Mouse (Mus musculus) liver, adult 2 months (tissue): ENCODE measurements around the gene Lgr6. TPM values are rescaled to one million over a fixed set of nuclear protein-coding genes. Genes with fewer than 3 reads are reported as not detected.
A peak's percentile ranks its signal among the peaks of the same experiment; 100 is the strongest.

ENCODE experiments used
- DNase-seq: peaks from one replicate; pipeline ENCODE4 v3.0.0-alpha.2; 2011; ENCODE audit warnings: low read depth, low spot score; ENCODE audit errors: extremely low read depth
- H3K27ac ChIP-seq: fragments of 200-500 bp; replicated peaks from 2 replicates; pipeline ENCODE4 v1.5.1; 2012; ENCODE audit warnings: low read depth, mild to moderate bottlenecking, control low read depth, inconsistent platforms, low read length; ENCODE audit not compliant: insufficient read depth
- H3K27me3 ChIP-seq: fragments of 200-500 bp; 2 replicates; pipeline ENCODE4 v1.6.1; 2012; ENCODE audit warnings: mild to moderate bottlenecking, moderate library complexity, low read length, inconsistent platforms; ENCODE audit not compliant: control insufficient read depth, insufficient read depth
- H3K36me3 ChIP-seq: fragments of 200-500 bp; 2 replicates; pipeline ENCODE4 v1.6.1; 2012; ENCODE audit warnings: low read length, inconsistent platforms; ENCODE audit not compliant: control insufficient read depth, insufficient read depth
- H3K4me1 ChIP-seq: fragments of 200-500 bp; 2 replicates; pipeline ENCODE4 v1.6.1; 2011; ENCODE audit warnings: low read length; ENCODE audit not compliant: control insufficient read depth, insufficient read depth
- H3K4me3 ChIP-seq: fragments of 200-500 bp; 2 replicates; pipeline ENCODE4 v1.5.1; 2011; ENCODE audit warnings: low read depth, mild to moderate bottlenecking, control low read depth, low read length, moderate library complexity; ENCODE audit not compliant: insufficient read depth
- H3K79me2 ChIP-seq: fragments of 200-500 bp; 2 replicates; pipeline ENCODE4 v1.6.1; 2012; ENCODE audit warnings: inconsistent platforms, mild to moderate bottlenecking, low read length, moderate library complexity; ENCODE audit not compliant: control insufficient read depth, insufficient read depth
- H3K9ac ChIP-seq: fragments of 200-500 bp; 2 replicates; pipeline ENCODE4 v1.6.1; 2012; ENCODE audit warnings: low read depth, mild to moderate bottlenecking, control low read depth, inconsistent platforms, low read length
- CTCF ChIP-seq: fragments of 200-500 bp; IDR thresholded peaks from 2 replicates; pipeline ENCODE4 v1.5.1; 2011; ENCODE audit warnings: low read depth, low read length, control low read depth
- POLR2A ChIP-seq: fragments of 200-500 bp; IDR thresholded peaks from 2 replicates; pipeline ENCODE4 v1.6.1; 2011; ENCODE audit warnings: low read length, control low read depth; ENCODE audit not compliant: insufficient read depth; ENCODE audit errors: extremely low read depth
- WGBS: fragments of 180-500 bp; shearing (Covaris S2); methylation state at CpG from one replicate; pipeline ENCODE4 v1.1.7; 2018; 5-methylcytosine and 5-hydroxymethylcytosine counted together
- polyA plus RNA-seq: library from polyadenylated mRNA; depleted of rRNA; stranded (reverse); fragments of >200 nt; gene quantifications from 2 replicates; pipeline ENCODE4 v1.2.3, GENCODE M21; 2012
- total RNA-seq: library from RNA; depleted of rRNA; stranded (reverse); fragments of >200 nt; gene quantifications from 2 replicates; pipeline ENCODE4 v1.2.3, GENCODE M21; 2014

Lgr6 gene
- total and polyA plus RNA-seq, 2 experiments = under 0.01 TPM; not detected in 1

- TF ChIP-seq CTCF (no peak), POLR2A (no peak)
Measured at GRCm38 (mm10) chr1:134987962-134988341, 117.1 kb downstream of the Lgr6 start.

DNA sequence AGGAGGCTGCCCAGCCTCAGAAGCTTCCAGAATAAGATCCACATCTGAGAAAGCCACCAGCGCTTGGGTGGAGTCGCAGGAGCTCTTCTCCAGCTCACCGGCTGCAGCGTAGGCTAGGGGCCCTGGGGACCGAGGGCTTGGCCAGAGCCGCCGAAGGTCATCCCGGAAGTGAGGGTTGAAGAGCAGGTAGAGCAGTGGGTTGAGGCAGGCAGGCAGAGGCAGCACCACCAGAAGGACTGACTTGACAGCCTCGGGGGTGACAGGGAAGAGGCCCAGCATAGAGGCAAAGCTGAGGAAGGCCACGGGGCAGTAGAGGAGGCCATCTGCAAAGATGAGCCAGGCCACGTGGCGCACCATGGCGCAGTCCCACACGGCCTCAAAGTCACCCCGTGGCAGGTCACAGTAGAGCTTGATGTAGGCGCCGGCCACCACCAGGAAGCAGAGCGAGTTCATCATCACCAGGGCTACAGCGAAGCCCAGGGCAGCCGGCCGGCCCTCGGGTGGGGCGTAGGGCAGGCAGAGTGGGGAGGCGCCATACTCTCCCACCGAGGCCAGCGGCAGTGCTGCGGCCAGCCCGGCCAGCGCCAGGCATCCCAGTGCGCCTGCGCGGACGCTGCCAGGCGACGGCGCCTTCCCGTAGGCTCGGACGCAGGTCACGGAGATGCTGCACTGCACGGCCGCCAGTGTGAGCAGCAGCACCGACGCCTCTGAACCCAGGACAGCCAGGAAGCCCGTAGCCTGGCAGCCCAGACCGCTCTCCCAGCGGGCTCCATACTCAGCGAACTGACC is 117.7 kb downstream of the Lgr6 start:
- 30% methylated on average over 48 of the region's 48 CpGs for WGBS
- Histone ChIP-seq H3K79me2 (no peaks in the 10 kb centered on the region), H3K9ac (0 out of 2 replicates have a peak overlapping the region, but pooled peaks have one; percentile 0), H3K36me3 (no peaks in the 10 kb centered on the region), H3K27ac (no peak overlapping the region), H3K4me1 (no peaks in the 10 kb centered on the region), H3K27me3 (peaks cover 9% of the 10 kb centered on the region), H3K4me3 (peak overlapping the region; percentile 30; the same call in 1 of the 2 replicates)
- DNase-seq = no peak
- TF ChIP-seq POLR2A = no peak
- TF ChIP-seq CTCF = no peak

More at GRCm38 (mm10) chr1:134987962-134988341, 117.1 kb downstream of the Lgr6 start:
- no peaks in the 10 kb centered on the region for H3K4me1 ChIP-seq
- H3K9ac ChIP-seq = 0 out of 2 replicates have a peak overlapping the region, but pooled peaks have one; percentile 0
- DNase-seq = no peak
- H3K4me3 ChIP-seq = peak overlapping the region; percentile 27; the same call in 1 of the 2 replicates
- no peaks in the 10 kb centered on the region for H3K79me2 ChIP-seq
- peaks cover 9% of the 10 kb centered on the region for H3K27me3 ChIP-seq
- no peak overlapping the region for H3K27ac ChIP-seq
- WGBS = 17% methylated on average over 14 of the region's 14 CpGs
- no peaks in the 10 kb centered on the region for H3K36me3 ChIP-seq

GRCm38 (mm10) chr1:134972920-134973319 is 132.2 kb downstream of the Lgr6 start:
- H3K27me3 ChIP-seq = no peaks in the 10 kb centered on the region
- H3K4me1 ChIP-seq = no peaks in the 10 kb centered on the region
- WGBS = 93% methylated on average over 1 of the region's 1 CpGs
- no peak for DNase-seq
- no peak overlapping the region for H3K27ac ChIP-seq
- TF ChIP-seq CTCF (no peak), POLR2A (no peak)
- no peak overlapping the region for H3K4me3 ChIP-seq
- H3K79me2 ChIP-seq = no peaks in the 10 kb centered on the region
- H3K36me3 ChIP-seq = no peaks in the 10 kb centered on the region
- H3K9ac ChIP-seq = no peak overlapping the region

DNA sequence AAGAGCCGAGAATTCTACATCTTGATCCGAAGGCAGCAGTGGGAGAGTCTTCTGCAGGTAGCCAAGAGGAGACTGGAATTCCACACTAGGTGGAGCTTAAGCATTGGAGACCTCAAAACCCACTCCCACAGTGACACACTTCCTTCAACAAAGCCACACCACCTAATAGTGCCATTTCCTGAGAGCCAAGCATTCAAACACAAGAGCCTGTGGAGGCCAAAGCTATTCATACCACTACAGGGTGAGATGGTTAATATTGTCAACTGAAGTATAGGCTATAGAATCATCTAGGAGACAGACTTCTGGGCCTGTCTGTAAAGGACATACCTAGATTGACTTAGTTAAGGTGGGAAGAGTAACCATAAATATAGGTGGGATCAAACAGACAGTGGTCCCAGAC is 139.6 kb downstream of the Lgr6 start:
- H3K36me3 ChIP-seq = no peaks in the 10 kb centered on the region
- WGBS = 97% methylated on average over 2 of the region's 2 CpGs

DNA sequence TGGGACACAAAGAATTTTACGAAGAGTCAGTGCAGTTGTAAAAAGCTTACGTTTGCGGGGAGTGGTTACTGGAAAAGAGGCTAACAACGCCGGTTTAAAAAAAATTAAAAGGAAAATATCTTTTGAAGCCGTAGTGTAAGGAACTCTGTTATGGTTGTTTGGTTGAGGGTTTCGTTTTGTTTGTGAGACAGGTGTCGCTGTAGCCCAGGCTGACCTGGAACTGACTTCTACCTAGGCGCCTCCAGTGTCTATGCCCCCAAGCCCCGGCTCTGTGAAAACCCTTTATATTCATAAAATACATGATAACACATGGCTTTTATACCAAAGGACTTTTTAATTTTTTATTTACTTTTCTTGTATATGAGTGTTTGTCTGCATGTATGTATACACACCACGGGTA is 142.3 kb downstream of the Lgr6 start:
- H3K27ac ChIP-seq = no peak overlapping the region
- H3K27me3 ChIP-seq = no peaks in the 10 kb centered on the region
- peak; percentile 35 for TF ChIP-seq CTCF
- TF ChIP-seq POLR2A = no peak
- peaks cover 3% of the 10 kb centered on the region; the same call in 1 of the 2 replicates for H3K4me1 ChIP-seq
- no peaks in the 10 kb centered on the region for H3K79me2 ChIP-seq
- no peak overlapping the region; the same call in 1 of the 2 replicates for H3K9ac ChIP-seq
- H3K4me3 ChIP-seq = peak overlapping the region; percentile 89
- peak; percentile 50 for DNase-seq
- H3K36me3 ChIP-seq = no peaks in the 10 kb centered on the region
- under 1% methylated on average over 11 of the region's 11 CpGs for WGBS

More for the DNA sequence above, 139.6 kb downstream of the Lgr6 start:
- DNase-seq = no peak
- Histone ChIP-seq H3K9ac (no peak overlapping the region), H3K27me3 (no peaks in the 10 kb centered on the region), H3K4me1 (peaks cover 3% of the 10 kb centered on the region; the same call in 1 of the 2 replicates), H3K79me2 (no peaks in the 10 kb centered on the region), H3K4me3 (no peak overlapping the region), H3K27ac (no peak overlapping the region)
- no peak for TF ChIP-seq POLR2A
- no peak for TF ChIP-seq CTCF
